Mouse (Mus musculus) brain, embryonic 18.5 days (tissue): ENCODE data around the gene Reln.

Source experiments
- DNase-seq: peaks from one replicate; pipeline ENCODE4 v3.0.0-alpha.2; 2012; ENCODE audit warnings: low read depth, low spot score

The Reln gene

DNA sequence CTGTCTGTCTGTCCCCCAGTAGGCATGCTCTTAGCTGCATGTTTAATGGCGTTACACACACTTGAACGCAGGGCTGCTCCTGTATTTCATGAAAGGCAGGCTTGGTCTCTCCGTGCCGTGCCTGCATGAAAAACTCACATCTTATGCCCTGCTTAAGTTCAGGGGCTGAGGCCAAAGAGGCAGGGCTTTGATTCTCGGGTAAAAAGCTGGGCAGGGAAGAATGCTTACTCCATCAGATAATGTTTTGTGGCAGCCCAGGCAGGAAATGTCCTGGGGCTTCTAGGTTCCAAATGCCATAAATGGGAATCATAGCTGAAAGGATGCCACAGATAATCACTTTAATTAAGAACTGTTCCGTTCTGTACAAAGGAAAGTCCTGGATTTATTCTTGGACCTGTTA is 226.0 kb downstream of the Reln start:
- no peak for DNase-seq

DNA sequence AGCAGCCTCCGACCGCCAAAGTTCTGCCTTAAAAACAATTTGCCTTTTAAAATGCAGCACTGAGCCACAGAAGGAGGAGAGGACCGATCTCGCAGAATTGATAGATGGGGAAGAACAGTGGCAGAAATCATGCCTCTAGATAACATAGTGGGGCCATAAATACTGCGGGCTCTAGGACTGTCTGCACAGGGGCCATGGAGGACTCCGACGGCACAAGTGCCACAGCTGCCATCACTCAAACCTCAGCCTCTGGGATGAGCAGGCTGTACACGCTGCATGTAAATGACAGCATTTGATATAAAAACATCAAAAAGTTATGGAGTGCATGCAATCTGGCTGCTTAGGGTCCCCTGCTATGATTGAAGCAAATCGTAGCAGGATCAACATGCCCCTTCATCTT is 227.6 kb downstream of the Reln start:
- DNase-seq: no peak

DNA sequence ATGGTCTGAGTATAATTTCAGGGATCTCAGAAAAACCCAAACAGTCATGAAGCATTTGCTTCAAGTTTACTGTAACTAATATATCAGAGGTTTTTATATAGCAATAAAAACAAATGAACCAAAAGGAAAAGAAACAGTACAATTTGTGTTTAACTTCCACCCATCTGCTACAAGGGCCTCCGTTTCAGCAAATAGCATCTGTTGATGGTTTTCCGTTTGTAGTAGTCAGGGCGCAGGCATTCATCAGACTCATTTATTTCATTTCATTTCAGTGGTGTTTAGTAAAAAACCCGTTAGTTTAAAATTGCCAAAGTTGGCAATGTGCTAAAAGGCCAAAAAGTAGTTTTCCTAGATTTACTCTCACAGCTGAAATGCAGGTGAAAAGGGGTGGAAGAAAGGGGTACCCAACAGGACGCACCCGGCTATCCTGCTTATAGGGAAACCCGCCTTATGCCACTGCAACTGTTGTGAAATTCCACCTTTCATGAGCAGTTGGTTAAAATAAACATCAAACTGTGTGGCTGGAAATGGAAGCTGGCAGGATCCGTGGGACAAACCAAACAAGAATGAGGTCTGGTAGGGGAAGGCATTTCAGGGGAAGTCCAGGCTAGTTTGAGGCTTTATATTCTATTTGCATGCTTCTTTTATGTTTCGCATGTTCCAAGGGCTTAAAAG is 237.6 kb downstream of the Reln start:
- DNase-seq: no peak

DNA sequence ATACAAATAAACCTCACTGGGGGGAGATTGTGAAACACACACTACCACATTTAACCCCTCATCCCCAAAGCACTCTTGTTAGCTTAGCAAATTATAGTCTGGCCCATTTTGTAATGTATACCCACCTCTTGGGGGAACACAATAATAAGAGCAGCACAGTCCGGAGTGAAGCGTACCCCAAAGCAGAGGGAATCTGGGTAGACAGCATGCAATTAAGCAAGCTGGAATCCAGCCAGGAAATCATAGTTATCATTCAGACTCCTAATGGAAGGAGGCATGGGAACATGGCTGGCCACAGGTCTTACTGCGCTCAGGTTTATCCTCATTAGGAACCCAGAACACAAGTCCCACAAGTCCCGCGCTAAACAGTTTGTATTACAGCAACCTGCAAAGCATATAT is 249.5 kb downstream of the Reln start:
- DNase-seq: no peak

DNA sequence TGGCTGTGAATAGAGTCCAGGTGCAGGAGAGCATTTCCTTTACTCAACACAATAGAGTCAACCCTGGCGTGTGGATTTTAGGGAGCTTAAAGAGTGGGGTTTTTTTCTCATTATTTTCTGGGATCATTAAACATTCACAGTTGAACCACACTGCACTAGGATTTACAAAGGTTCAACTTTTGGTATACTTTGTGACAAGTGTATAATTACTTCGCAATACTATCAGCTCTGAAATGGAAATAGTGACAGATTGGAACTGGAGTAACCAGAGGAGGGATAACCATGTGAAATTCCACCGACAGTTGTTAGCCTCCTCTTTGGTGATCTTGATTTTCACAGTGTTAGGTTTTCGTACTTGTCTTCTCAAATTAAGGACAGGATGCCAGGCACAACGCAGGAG is 250.5 kb downstream of the Reln start:
- DNase-seq: no peak

DNA sequence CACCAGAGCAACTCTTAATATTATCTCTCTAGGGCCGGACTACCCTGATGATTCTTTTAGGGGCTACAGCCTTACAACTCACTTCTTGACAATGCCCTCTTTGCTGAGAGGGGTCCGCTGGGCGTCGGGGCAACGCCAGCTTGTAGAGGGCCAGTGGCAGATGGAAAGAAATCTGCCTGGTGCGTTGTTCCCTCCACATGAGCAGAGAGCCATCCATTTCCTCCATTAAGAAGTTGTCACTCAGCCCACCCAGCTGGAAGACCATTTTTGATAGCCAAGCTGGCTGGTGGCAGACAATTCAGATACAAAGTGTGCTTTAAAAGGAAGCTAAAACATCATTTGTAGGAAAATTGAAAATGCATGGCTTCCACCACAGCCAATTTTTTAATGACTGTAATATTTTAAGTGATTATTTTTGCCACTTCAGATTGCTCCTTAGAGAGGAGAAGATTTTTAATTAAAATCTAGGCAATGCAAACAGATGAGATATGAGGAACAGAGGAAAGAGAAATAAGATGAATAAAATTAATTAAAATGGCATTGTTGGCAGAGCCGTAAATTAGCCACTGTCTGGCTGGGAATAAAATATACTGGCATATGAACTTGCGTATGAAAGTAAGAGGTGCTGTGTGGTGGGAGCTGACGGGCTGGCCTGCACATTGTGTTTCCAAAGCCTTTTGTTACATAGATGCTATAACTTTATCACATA is 251.2 kb downstream of the Reln start:
- no peak for DNase-seq

DNA sequence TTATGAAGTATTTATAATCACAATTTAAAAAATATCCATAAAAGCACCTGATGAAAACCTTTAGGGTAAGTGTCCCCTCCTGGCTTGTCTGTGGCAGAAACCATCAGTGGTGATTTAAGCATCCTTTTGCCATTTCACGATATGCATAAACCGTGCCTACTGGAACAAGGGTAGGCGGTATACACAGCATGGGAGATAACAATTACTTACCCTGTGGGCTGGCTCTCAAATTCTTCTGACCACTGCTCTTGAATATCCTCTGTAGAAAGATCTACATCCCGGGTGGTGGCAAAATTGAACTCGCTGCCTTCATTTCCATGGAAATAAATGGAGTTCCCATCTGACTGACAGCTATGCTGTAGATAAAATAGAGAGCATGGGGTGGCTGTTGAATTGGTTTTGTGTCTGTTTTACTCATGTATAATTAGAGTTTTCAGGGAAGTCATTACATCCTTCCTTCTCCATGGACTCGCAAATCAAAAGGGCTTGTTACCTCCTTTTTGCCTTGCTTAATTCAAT is 264.0 kb downstream of the Reln start:
- no peak for DNase-seq

DNA sequence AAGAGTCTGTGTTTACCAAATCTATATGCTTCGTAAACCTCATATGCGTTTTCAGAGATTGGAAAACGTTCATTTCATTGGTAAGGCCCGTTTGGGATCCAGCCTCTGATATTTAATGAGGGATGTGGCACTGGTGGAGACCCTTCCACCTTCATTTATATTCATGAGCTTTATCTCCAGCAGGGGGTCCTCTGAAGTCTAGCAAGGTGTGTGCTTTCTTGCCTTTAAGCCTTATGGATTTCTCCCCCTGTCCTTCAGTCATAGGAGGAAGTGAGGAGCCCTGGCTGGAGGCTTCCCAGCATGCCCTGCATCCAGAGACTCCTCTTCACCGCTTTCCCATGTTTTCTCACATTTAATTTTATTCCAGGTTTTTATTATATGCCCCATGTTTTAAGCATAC is 269.5 kb downstream of the Reln start:
- no peak for DNase-seq

DNA sequence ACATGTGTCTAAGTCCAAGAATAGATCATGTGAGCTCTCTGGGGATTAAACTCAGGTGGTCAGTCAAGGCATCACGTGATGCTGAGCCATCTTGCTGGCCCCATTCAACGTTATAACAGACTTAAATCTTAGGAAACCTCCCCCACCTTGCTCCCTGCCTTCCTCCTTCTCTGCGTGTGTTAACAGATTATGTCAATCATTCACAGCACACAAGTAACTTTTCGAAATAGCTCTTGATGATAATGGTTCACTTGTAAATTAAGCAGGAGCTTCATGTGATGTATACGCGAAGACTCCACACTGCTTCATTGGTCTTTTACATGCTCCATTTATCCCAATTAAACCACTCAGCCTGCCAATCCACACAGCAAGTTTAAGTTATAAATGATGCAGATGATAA is 271.9 kb downstream of the Reln start:
- DNase-seq: no peak

DNA sequence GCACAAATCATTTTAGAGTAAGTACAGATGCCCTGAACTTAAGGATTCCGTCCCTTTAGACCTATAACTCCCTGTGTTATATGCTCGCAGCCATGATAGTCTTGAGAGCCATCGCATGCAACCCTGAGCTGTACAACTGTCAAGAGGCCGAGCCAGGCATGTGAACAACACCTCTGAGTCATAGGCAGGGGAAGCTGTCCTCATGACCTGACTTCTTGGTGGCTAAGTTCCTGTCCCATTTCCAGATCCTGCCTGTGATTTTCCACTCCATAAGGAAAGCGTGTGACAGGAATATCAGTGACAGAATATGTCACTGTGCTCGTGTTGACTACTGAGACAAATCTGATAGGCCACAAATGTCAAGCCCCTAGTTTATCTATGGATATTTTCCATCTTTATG is 285.3 kb downstream of the Reln start:
- no peak for DNase-seq

DNA sequence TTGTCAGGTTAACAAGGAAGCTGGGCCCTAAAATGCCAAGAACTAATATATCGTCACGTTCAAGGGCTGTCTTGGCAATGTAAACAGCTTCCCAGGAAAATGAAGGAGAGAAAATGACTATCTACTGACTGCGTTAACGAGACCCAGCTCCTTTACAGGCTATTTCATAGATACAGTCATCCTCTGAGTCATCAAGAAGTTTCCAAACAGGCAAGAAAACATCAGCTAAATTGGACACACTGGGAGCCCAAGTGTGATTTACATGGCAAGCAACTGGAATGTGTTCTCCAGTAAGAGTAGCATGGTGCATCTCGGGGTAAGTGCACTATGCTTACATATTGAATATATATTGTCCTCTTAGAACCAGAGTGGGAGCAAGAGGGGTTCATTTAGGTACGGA is 302.7 kb downstream of the Reln start:
- DNase-seq: no peak

DNA sequence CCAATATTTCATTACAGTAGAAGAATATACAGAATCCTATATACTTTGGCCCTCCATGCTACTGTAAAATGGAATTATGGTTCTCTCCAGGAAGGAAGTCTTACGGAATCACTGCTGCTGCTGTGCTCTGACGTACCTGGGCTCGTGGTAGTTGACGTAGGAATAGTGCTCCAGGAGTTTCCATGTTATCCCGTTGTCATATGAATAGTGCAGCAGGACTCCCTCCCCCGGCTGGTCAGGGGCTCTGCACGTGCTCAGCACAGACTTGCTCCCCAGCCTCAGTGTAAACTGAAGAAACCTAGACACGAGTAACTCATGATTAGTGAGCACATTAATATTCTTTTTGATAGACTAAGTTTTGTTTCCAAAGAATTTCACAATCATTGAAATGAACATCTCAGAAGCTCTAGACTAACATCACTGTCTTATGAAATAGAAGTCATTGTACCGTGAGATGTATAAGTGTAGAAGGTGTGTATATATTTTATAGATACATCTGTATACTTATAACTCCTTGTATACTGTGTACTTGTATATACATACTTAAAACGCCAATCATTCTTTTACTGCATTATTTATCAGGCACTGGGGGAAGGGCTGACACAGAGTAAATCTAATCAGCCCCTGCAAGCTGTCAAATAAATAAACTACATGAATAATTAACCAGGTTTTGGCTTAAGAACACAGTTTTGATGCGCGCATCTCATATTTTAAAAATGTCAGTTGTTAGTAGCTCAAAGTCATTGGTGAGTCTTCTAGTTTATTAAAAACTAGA is 304.9 kb downstream of the Reln start:
- no peak for DNase-seq

DNA sequence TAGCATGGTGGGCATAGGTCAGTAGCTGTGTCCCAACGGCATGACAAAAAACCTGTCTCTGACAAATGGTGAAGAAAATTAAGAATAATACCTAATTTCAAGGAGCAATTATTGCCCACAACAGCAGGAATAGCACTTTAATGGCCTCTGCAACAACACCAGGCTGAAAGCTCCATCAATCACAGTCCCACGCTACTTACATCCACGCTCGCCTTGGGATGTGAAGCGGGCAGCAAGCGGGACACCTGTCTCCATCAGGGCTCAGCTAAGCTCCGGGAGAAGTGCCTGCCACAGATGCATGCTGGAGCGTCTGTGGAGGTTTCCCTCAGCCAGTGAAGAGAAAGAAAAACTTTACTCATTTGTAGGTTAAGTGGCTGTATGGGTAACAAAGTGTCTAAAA is 309.3 kb downstream of the Reln start:
- DNase-seq: no peak

DNA sequence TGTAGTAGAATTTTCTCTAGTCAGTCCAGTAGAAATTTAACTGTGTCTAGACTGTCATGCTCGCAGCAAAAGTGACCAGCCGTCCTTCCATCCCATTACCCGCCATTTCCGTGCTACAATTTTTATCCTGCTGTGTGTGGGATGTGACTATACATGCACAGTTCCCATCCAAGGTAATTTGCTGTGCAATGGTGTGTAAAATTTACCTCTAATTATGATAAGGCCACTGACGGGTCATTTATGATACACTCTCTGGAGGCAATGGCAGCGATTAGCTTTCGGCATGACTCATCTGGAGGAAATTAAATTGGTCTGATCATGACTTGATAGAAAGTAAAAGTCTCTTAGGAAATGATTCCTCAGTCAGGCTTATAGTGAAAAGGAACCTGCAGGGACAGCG is 311.5 kb downstream of the Reln start:
- no peak for DNase-seq

DNA sequence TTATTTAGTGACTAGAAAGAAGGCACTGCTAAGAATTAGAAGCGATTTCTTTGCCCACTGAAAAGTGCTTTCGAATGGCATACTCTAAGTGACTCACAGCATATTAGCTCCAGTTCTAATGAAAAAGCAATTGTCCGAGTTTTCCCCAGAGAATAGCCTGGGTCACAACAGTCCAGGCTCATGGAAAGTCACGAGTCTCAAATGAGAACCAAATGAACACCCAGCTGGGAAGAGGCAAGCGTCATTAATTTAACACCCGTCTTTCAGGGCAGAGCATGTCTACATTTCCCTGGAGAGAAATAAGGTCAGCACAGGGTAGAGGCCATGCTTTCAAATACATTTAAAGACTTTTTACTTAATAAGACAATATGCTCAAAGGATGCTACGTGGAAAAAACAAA is 312.8 kb downstream of the Reln start:
- DNase-seq: no peak

DNA sequence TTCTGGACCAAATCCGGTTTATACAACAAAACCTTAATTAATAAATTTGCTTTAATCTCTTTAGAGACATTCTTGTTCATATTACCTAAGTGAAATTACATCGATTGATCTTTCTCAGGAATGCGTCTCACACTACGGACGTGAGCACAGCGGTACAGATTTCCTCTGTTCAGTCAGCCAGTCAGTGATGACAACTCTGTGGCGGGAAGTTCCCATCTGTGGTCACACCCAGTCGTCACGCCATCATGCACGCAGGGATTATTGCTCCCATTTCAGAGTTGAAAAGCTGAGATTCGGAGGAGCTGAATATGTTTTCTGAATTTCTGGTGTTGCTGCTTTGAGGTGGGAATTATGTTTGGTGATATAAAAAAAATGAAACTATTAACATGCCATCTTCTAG is 316.1 kb downstream of the Reln start:
- no peak for DNase-seq

DNA sequence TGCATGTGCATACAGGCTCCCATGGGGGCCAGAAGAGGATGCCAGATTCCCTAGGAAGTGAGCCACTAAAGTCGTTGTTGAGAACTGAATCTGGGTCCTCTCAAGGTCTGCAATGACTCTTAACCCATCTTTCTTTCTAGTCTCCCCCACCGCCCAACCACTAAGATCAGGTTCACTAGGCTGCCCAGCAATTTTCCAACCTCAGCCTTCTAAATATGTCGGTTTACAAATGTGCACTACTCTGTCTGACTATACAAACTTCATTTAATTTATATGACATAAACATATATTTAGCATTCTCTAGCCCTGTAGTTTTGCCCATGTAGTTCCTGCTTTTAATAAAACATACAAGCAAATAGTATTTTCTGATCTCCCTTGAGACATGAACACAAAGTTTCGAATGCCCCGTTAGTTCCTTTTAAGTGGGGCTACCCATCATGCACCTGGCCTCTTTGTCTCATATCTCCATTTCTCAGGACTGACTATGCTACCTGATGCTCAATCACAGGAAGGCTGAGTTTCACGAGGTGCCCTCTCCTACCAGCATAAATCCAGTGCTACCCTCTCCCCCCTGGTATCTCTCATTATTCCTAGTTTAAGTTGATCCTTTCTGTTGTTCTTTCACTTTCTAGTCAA is 317.1 kb downstream of the Reln start:
- no peak for DNase-seq

DNA sequence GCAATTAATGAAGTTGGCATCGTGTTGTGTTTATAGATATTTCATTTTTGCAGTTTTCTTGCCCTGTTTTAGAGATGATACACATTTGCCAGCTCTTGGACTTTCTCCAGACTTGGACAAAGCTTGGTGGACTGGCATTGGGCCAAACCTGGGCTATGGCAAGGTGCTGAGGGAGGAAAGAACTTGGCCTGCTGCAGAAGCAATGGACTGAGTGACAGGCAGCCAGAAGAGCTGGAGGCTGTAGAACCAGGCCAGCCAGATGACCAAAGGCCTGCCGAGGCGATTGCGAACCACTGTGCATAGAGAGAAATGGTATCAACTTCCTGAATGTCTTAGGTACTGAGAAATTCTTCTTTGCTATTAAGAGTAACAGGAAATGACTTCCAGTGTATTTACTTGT is 318.8 kb downstream of the Reln start:
- DNase-seq: no peak

DNA sequence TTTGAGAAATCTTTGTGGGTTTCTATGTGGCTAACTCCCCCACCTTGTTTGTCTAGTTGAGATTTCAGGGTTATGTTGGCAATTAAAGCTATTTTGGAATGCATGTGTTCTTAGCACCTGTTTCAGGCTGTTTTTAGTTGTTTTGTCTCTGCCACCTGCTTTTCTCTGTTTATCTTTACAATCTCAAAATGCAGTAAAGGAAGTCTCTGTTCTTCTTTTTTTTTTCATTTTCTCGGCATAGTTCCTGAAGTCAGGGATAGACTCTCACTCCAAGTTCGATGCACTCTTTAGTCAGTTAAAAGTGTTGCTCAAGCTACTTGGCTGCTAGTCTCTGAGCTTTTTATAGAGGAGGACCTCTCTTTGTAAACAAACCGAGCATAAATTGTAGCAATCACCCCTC is 320.4 kb downstream of the Reln start:
- DNase-seq: no peak

DNA sequence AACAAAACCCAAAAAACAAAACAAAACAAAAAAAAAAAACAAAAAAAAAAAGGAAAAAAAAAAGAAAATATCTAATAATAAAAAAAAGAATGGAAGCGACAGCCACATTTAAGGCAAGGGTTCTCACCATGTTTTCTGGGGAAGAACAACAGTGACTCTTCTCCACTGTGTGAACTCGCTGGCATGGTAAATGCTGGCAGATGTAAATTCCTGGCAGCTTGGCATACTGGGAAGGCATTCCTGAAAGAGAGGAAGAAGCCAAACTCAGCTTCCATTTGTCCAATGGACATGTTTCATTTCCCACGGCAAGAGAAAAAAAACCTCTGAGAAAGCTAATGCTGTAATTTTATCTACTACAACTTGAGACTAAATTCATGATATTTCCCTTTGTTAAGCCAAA is 326.6 kb downstream of the Reln start:
- no peak for DNase-seq

DNA sequence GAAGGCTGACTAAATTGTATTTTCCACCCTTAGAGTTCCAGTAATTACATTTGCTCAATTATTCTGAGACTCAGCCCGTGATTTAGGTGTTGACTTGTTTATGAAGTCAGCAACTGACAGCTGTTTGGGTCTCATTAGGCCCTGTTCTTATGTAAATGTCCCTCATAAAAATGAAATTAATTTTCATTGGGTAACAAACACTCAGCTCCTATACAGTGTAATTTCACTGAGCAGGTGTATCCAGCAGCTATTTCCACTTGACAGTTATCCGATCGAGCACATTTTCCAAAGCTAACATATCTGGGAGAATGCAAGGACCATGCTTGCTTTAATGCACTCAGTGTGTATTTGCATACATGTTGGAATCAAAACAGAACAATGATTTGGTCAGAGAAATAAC is 330.0 kb downstream of the Reln start:
- no peak for DNase-seq

DNA sequence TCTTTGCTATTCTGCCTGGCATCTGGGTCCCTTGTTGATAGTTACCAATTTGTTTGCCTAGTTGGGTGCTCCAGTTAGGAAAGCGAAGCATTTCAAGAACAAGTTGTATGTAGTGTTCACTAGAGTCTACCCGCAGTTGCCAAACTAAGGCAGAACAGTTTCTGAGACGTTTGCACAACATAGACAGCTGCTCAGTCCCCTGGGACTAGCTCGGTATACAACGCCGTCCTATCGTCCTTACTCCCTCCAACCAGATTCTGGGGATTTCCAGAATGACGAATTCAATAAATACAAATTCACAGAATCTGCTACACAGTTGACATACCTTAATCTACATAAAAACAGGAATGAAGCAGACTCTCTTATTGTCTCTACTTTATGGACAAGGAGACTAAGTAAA is 335.4 kb downstream of the Reln start:
- DNase-seq: no peak
